Mouse (Mus musculus): ENCODE data around the gene Axin1. TPM values are rescaled to one million over a fixed set of nuclear protein-coding genes. Genes with fewer than 3 reads are reported as not detected.
A peak's percentile ranks its signal among the peaks of the same experiment; 100 is the strongest.
"Not testable (repeated sequence)": the region's sequence is repeated elsewhere in the genome, so short reads cannot be mapped to it uniquely, and the experiment has no call there.

The Axin1 gene
- total RNA-seq (2021), result 10 to 100 TPM; 15.9 to 17.3 TPM

GRCm38 (mm10) chr17:26138239-26138836 is at the start of gene Axin1:
TSS of gene Axin1 (plus strand) at chr17:26138688.
- intact Hi-C loops (cut with DNase I), result loop anchor here (1.0 to 5.0 kb wide), 2 partner anchors 15 to 104 kb away; partner anchors contain the start of genes Fam234a and Mrpl28
- peak; percentile 88 to 93 for DNase-seq

DNA sequence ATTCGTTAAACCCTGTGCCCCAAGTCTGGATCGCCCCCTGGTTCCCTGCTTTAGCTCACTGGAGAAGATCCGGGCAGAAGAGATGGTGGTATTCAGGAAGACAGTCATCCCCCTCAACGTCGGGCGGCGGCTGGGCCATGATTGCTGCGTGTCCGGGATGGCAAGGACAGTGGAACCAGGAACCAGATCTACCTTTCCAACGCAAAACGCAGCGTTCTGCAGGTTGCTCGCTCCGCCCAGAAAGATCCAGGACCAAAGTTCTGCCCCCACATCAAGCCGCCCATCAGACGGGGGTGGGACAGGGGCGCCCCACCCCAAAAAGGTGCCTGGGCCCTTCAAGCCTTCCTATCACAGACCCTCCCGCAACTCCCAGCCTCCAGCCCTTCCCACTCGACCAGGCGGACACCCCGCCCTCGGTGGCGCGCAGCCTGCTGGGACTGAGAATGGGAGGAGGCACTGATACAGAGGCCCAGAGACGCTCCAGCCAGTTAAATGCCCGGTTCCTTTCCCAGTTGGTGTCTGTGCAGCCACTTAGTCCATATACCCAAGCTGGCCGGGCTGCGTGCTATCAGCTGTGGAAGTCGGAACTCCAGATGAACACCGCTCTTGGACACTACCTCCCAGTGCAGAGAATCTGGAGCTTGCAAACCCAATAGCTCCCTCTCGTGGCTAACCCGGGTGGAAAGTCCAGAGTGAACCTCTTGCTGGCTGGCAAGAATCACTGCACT is 48.4 kb upstream of the Axin1 start, which contains the start of gene Decr2:
Gene Decr2, minus strand, starts transcription at position 433 of the 728 bp plus-strand sequence.
- intact Hi-C loops (cut with DNase I), result loop anchor here (1.0 to 5.0 kb wide), 4 partner anchors 19 to 198 kb away; no protein-coding TSS in a partner anchor
- DNase-seq, result peak; percentile 81 to 86

GRCm38 (mm10) chr17:26094531-26095110 is 43.9 kb upstream of the Axin1 start:
- DNase-seq, result no peak
- intact Hi-C loops (cut with DNase I), result loop anchor here (5.0 kb wide), 1 partner anchor 202 kb away; no protein-coding TSS in a partner anchor

DNA sequence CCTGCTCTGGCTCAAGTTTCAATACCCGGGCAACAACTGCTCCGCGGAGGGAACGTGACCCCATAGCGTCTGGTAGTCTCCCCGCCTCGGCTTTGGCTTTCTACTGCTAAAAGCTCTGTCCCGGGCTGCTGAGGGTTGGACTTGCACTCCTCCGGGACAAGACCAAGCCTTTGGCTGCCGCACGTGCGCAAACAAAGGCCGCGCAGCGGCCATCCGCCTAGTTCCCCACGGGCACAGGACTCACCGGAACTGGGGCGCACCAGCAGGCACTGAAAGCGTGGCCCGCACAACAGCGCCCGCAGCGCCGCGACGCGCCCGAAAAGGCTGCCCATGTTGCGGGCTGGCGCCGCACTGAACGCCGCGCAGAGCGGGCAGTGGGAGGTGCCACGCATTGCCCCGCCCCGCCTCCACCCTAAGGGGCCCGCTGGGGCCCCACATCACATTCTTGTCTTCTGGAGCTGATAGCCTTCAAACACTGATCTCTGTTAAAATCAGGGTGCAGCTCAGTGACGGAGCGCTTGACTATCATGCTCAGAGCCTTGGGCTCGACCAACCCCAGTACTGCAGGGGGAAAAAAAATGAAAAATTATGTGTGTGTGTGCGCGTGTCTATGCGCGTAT is 43.3 kb upstream of the Axin1 start, which contains the start of gene Nme4:
Gene Nme4, minus strand, starts transcription at position 482 of the 620 bp plus-strand sequence.
- intact Hi-C loops (cut with DNase I), result no loop called here
- peak; percentile 46 to 57 for DNase-seq

- DNase-seq, result no peak
- intact Hi-C loops (cut with DNase I), result no loop called here
Observed at GRCm38 (mm10) chr17:26098461-26098860, 40.0 kb upstream of the Axin1 start.

DNA sequence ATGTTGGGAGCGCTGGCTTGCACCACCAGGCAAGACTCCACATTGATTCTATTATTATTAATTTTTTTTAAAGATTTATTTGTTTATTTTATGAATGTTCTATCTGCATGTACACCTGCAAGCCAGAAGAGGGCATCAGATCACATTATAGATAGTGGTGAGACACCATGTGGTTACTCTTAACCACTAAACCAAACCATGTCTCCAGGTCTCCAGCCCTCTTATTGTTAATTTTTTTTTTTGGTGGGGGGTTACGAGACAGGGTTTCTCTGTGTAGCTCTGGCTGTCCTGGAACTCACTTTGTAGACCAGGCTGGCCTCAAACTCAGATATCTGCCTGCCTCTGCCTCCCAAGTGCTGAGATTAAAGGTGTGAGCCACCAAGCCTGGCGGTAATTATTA is 39.2 kb upstream of the Axin1 start:
- intact Hi-C loops (cut with DNase I); DNase-seq: not testable (repeated sequence)

DNA sequence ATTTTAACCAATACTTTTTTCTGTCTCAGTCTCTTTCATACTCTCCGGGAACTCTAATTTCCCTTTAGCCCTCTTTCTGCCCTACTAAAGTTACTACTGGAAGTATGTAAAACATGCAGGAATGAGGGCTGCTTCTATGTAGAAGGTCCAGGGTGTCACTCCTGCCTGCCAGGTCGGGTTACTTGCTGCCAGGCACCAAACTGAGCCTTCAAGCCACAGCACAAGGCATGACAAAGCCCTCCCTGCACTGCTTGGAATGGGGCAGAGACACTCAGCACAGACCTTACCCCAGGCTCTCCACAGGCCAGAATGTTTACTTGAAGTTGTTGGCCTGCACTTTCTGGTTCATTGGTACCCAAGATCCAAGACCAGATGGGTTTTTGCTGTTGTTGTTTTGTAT is 38.3 kb upstream of the Axin1 start:
- intact Hi-C loops (cut with DNase I), result no loop called here
- no peak for DNase-seq

GRCm38 (mm10) chr17:26101478-26101877 is 37.0 kb upstream of the Axin1 start:
- intact Hi-C loops (cut with DNase I), result no loop called here
- no peak for DNase-seq

- DNase-seq, result no peak
- intact Hi-C loops (cut with DNase I), result no loop called here
Observed at GRCm38 (mm10) chr17:26105619-26106018, 32.9 kb upstream of the Axin1 start.

- no peak for DNase-seq
- intact Hi-C loops (cut with DNase I), result no loop called here
Observed at GRCm38 (mm10) chr17:26110156-26110555, 28.3 kb upstream of the Axin1 start.

DNA sequence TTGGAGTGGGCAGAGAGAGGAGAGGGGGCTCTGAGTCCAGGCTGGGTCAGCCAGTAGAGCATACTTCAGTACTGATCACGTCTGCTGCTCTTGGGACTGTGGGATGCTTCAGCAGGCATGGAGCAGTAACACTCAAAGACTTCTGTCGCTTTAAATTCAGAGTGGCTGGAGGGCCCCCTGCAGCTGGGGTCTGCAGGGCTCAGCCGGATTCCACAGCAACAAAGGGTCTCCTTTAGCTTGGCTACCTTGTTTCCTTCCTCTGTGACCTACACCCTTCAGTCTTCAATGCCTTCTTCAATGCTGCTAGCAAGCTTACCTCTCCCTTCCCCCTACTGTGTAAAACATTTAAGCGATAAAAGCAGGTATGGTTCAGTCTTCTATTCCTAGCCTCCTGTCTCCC is 27.5 kb upstream of the Axin1 start:
- DNase-seq, result no peak
- intact Hi-C loops (cut with DNase I), result no loop called here

DNA sequence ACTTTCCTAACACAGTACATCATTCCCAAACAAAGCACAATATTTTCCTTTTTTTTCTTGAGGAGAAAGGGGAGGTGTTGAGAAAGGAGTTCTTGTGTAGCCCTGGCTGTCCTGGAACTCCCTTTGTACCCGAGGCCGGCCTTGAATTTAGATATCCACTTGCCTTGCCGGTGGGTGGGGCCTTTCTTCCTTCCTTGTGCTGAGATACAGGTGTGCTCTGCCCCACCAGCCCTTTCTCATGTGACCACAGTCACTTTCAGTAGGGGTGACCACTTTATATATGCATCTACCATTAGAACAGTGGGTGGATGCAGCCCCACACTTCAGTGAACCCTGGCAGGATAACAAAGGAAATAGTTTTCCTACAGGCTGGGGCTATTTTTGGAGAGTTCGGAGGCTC is 26.8 kb upstream of the Axin1 start:
- intact Hi-C loops (cut with DNase I), result no loop called here
- DNase-seq, result no peak

DNA sequence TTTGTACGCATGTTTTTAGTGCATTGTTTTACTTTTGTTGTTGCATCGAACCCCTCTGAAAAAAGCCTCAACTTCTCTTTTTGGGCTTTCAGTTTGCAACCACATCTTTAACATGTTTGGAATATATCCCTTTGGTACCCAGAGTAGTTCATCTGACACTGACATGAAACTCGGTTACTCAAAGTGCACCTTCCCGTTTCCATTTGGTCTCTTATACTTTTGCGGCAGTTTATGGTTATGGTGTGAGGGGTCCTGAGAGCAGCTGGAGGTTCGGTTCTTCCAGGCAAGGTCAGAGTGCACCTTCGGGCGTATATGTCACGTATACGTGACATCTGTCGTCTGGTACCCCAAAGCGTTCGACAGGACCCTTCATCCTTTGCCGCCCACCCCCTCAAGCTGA is 25.7 kb upstream of the Axin1 start:
- intact Hi-C loops (cut with DNase I), result no loop called here
- DNase-seq, result no peak

GRCm38 (mm10) chr17:26113181-26113948 is 25.1 kb upstream of the Axin1 start, which contains the start of gene Tmem8:
TSS of gene Tmem8 (plus strand) at chr17:26113299.
- DNase-seq, result peak; percentile 57 to 67
- intact Hi-C loops (cut with DNase I), result no loop called here

- DNase-seq, result no peak
- intact Hi-C loops (cut with DNase I), result no loop called here
Observed at GRCm38 (mm10) chr17:26114061-26114460, 24.4 kb upstream of the Axin1 start.

- DNase-seq; intact Hi-C loops (cut with DNase I): not testable (repeated sequence)
Observed at GRCm38 (mm10) chr17:26114461-26114860, 24.0 kb upstream of the Axin1 start.

DNA sequence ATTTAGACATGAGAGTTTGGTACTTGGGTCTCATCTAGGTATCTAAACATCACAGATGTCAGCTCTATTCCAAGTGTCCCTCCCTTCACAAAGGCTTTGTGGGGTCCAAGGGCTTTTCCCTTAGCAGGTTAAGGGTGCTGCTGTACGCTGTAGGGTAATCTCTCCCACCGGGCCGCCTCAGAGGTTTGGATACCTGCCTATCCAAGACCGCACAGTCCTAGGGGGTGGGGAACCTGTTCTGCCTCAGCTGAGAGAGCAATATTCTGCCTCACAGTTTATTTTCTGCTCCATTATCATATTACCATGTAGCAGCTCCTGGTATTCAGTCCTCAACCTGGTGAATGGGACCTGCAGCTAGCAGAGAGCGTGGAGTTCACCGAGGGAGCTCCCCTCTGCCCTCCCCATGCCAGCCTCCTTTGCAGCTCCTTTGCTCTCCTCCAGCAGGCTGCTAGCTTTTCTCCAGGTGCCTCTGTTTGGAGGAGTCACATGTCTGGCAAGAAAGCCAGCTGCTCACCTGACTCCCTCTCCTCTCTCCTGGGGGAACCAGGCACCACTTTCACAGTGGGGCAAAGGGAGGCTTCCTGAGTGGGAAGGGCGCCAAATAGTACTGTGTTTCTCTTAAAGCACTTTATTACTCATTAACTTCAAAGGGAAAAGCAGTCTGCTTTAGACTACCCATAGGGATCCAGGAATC is 23.1 kb upstream of the Axin1 start:
- intact Hi-C loops (cut with DNase I), result no loop called here

DNA sequence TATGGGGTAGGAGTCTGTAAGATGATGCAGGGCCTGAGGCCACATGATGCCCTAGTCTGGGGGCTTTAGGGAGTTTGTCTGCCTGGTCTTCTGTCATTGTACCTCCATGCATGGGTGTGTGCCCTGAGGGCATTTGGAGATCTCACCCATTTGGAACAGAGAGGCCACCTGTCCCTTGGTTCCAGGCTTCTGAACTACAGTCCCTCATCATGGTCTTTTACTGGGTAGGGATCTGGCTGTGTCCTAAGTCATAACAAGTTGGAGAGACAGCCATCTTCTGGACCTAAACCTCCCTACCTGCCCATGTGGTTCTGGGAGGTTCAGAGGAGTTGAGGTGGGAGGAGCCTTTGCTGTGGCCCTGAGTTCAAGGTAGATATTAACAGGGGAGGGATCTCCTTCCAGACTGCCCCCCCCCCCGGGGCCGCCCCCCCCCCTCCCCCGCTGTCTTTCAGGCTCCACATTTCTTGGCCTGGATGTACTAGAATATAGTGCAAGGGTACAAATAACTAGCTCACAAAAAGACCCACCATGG is 22.5 kb upstream of the Axin1 start:
- intact Hi-C loops (cut with DNase I), result no loop called here
- no peak for DNase-seq

More for the DNA sequence above, 23.1 kb upstream of the Axin1 start:
- no peak for DNase-seq

DNA sequence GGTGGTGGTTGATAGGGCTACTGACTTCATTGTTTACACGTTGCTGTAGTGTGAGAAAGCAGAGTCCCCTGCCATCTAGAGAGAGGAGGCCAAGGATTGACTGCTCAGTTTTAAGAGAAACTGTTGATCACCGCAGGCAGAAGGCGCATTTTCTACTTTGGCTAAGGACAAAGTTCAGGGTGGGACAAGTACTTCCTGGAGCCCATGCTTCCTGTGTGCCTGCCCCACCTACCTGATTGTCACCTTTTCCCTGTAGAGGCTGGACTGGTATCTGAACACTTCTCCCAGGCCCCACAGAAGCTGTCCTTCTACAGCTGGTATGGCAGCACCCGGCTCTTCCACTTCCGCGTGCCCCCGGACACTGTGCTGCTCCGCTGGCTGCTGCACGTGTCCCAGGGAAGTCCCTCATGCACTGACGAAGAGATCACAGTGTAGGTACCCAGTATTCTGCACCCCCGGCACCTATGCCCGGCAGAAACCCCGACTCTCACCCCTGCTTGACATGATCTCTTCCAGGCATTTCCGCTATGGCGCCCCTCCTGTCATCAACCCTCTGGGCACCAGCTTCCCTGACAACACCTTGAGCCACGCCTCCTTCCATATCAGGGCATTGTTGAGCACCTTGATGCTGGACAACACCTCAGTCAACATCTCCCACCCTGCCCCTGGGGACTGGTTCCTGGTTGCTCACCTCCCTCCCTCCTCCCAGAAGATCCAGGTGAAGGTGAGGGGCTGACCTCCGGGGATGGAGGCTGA is 21.8 kb upstream of the Axin1 start:
- no peak for DNase-seq
- intact Hi-C loops (cut with DNase I), result no loop called here

Measured in heart, postnatal 36 days (tissue).